Mouse (Mus musculus) gonadal fat pad, adult 2 months (tissue): ENCODE results near the gene Mob3a. TPM values are rescaled to one million over a fixed set of nuclear protein-coding genes. Genes with fewer than 3 reads are reported as not detected.
A peak's percentile ranks its signal among the peaks of the same experiment; 100 is the strongest.

ENCODE experiments used
- DNase-seq: peaks from one replicate; pipeline ENCODE4 v3.0.0-alpha.2; 2012; ENCODE audit warnings: low read depth
- polyA plus RNA-seq: library from polyadenylated mRNA; depleted of rRNA; stranded (reverse); fragments of >200 nt; gene quantifications from 2 replicates; pipeline ENCODE4 v1.2.3, GENCODE M21; 2012; rRNA removed

Gene Mob3a
- 34.8 and 45.6 TPM in 2 replicates for polyA plus RNA-seq

DNA sequence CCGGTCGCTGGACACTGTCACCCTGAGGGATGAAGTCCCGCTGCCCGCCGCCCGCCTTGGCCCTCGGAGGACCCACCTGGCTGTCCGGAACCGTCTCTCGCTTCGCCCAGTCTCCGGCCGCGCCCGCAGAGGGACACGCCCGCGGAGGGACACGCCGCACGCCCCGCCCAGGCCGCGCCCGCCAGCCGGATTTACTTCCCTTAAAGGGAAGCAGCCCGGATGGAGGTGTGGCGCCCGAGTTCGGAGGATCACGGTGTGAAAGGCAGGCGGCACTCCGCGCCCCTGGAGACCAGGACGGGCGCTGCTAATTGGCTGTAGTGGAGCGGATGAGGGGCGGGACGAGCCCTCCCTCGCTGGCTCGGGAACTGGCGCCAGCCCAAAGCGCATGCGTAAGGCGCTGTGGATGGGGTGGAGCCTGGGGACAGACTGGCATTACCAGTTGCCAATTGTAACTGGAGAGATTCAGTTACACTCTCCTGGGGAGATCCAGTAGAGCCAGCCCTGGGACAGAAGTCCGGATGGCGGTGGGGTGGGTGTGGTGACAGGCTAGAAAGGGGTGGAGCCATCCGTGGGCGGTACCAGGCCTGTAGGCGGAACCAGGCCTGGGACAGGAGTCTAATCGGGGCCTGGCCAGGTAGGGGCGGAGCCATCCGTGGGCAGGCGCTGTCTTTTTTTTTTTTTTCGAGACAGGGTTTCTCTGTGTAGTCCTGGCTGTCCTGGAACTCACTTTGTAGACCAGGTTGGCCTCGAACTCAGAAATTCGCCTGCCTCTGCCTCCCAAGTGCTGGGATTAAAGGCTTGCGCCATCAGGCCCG, at the start of gene Mob3a, which contains the start of gene Izumo4:
TSS of gene Mob3a (minus strand) at position 257 of the 815 bp plus-strand sequence.
TSS of gene Izumo4 (plus strand) at position 464 of the 815 bp plus-strand sequence.
- DNase-seq, result peak; percentile 92

- no peak for DNase-seq
Measured at GRCm38 (mm10) chr10:80751188-80751832, 49.5 kb upstream of the Mob3a start.

GRCm38 (mm10) chr10:80748609-80749008, 46.8 kb upstream of the Mob3a start:
- DNase-seq, result no peak

- no peak for DNase-seq
Measured at GRCm38 (mm10) chr10:80747410-80747809, 45.6 kb upstream of the Mob3a start.

DNA sequence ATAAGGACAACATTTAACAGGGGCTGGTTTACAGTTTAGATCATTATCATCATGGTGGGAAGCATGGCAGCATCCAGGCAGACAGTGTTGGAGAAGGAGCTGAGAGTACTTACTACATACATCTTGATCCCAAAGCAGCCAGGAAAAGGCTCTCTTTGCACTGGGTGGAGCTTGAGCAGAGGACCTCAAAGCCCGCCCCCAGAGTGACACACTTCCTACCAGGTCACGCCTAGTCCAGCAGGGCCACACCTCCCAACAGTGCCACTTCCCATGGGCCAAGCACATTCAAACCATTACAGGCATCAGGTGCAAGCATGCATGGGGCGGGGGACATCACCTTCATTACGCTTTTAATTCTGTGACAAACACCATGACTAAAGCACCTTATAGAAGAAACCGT, 42.5 kb upstream of the Mob3a start:
- DNase-seq, result no peak

- peak; percentile 98 for DNase-seq
Measured at GRCm38 (mm10) chr10:80742180-80742978, 40.6 kb upstream of the Mob3a start, which contains the start of gene Ap3d1. TSS of gene Ap3d1 (minus strand) at chr10:80742264.

GRCm38 (mm10) chr10:80741634-80742179, 39.9 kb upstream of the Mob3a start:
- DNase-seq, result no peak

- DNase-seq, result no peak
Measured at GRCm38 (mm10) chr10:80741146-80741545, 39.4 kb upstream of the Mob3a start.

DNA sequence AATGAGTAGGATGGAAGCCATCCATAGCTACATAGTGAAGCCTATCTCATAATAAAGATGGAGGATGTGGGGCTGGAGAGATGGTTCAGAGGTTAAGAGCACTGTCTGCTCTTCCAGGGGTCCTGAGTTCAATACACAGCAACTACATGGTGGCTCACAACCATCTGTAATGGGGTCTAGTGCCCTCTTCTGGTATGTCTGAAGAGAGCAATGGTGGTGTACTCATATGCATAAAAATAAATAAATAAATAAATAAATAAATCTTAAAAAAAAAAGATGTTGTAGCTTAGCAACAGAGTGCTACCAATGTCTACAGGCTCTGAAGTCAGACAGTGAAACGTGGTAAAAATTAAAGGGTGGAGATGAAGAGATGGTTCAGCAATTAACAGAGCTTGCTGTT, 36.9 kb upstream of the Mob3a start:
- no peak for DNase-seq

DNA sequence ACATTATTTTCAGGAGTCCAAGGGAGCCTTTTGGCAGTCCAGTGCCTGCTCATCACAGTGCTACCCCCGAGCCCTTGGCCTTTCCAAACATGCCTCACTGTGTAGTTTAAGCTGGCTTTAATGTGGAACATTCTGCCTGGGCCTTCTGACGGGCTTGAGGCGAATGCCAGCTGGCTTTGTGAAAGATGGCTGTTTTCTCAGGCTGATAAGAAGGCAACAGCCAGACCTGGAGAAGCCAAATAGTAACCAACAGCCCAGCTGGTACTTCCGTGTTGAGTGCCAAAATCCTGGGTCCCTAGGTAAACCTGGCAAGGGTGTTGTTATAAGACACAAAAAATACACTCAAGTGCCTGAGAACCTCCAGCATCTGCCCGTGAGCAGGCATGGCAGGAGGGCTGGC, 35.0 kb upstream of the Mob3a start:
- no peak for DNase-seq

GRCm38 (mm10) chr10:80732611-80733101, 30.9 kb upstream of the Mob3a start:
- no peak for DNase-seq

DNA sequence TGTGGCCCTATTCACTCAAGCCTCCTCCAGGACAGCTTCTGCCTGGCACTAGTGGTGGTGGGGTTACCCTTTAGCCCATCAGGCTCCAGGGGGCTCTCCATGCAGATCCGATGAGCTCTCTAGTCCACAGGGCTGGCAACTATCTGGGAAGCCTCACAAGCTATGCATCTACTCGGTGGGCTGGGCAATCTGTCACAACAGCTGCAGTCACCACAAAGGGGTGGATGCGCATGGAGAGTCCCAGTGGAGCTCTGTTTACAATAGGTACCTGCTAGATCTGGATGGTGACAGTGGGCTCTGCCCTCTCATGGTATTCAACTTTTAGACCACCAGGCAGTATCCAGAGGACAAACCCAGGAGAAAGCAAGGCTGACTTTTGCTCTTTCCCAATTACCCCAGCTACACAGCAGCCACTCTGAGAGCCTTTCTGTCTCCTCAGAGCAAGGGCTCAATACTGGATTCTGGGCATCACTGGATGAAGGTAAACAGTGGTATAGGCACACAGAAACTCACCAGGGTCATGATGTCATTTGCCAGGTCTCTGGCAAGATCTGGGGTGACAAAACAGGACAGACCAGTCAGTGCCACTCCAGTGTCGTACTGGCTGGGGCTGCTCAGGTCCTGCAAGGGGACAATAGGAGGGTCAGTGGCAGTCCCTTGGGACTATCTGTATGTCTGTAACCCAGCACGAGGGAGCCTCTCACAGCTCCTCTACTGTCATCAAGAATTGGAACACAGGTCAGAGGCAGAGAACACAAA, 25.8 kb upstream of the Mob3a start:
- DNase-seq, result no peak

- DNase-seq, result no peak
Measured at GRCm38 (mm10) chr10:80717281-80717680, 15.5 kb upstream of the Mob3a start.

DNA sequence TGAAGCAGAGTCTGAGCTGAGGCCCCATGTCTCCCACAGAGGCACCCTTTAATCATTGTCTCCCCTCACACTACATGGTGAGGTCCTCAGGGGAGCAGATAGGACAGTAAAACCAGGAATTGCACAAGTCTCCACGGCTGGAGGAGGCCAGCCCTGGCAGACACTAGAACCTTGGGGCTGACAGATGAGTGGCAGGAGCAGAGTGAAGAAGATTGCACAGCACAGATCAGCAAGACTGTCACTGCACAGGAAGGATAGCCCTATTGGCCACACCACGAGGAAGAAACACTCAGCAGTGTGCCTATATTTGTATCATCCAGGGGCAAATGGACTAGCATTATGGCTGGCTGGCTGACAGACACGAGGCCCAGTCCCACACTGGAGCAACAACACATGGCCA, 9.1 kb upstream of the Mob3a start:
- no peak for DNase-seq

DNA sequence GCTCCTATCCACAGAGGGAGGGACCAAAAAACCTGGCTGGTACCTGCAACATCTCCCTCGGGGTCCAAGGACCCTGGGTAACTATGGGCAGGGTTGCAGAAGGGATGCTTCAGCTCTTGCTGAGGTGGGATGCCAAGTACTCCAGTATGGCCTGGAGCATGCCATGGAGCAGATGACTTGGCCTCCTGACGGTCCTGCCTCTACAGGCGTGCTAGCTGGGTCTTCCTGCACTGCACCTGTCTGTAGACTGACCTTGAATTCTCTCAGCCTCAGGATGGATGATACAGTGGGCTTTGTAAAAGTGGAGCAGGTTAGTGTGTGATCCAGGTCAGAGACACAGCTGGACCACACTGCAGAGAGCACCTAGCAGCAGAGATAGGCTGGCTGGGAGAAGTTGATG, 3.7 kb upstream of the Mob3a start:
- no peak for DNase-seq

DNA sequence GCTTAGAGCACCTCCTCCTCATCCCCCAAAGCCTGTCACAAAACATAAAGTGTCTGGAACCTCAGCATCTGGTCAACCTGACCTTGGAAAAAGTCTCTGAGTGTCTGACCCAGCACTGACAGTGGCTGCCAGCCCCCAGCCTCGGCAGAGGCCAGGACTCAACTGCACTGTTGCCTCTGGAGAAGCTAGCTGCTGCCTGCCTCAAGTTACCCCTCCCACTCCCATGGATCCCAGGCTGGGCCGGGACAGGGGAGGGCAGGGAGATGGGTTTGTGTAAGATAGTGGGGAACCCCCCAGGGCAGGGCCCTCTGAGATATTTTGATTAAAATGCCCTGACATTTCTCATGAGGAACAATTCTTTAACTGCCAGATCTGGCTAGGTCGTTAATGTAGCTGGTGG, 3.3 kb upstream of the Mob3a start:
- no peak for DNase-seq

- no peak for DNase-seq
Measured at GRCm38 (mm10) chr10:80704418-80704817, 2.6 kb upstream of the Mob3a start.

GRCm38 (mm10) chr10:80703643-80704042, 1.9 kb upstream of the Mob3a start:
- DNase-seq, result no peak

DNA sequence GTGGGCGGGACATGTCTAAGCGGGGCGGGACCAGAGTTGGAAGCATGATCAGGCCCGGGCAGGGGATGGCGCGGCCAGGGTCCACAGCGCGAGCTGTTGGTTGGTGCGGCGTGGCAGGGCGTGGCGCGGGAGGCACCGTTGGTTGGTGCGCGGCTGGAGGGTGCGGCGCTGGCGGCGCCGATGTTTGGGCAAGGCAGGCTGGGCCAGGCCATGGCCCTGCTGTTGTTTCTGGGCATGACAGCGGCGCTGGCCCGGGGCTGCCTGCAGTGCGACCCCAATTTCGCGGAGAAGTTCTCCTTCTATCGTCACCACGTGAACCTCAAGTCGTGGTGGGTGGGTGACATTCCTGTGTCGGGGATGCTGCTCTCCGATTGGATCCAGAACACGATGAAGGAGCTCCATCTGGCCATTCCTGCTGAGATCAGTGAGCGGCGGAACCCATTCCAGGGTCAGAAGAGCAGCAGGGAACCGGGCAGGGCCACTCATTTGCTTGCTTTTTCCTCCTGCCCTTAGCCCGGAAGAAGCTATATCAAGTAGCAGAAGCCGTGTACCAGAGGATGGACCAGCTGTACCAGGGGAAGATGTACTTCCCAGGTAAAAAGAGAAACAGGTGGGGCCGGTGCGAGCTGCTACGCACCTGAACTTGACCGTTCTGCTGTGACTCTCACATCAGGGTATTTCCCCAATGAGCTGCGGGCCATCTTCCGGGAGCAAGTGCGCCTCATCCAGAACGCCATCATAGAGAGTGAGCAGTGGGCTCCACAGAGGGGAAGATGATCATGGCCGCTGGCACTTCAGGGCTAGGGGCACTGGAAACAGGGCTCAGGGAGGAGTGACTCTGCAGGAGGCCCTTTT, 986 bp upstream of the Mob3a start:
- DNase-seq, result no peak

GRCm38 (mm10) chr10:80700732-80701131, 1.0 kb downstream of the Mob3a start:
- DNase-seq, result no peak
